Mouse (Mus musculus) stomach, postnatal 0 days (tissue): Measurements from ENCODE around the gene Dmkn. TPM values are rescaled to one million over a fixed set of nuclear protein-coding genes. Genes with fewer than 3 reads are reported as not detected.
A peak's percentile ranks its signal among the peaks of the same experiment; 100 is the strongest.

Experiments
- ATAC-seq: fragments of 200-750 bp; cut with Nextera tagmentation; 2 replicates; pipeline ENCODE4 v1.8.0; 2017; ENCODE audit not compliant: low FRiP score, low TSS enrichment
- DNase-seq: peaks from one replicate; pipeline ENCODE4 v3.0.0-alpha.2; 2016; ENCODE audit warnings: low spot score
- H3K27ac ChIP-seq: fragments of 300-500 bp; sonication (generic); replicated peaks from 2 replicates; pipeline ENCODE4 v1.5.1; 2014; ENCODE audit warnings: mild to moderate bottlenecking, control low read depth
- H3K27me3 ChIP-seq: fragments of 300-500 bp; sonication (generic); 2 replicates; pipeline ENCODE4 v1.6.1; 2014; ENCODE audit warnings: low read length; ENCODE audit not compliant: control insufficient read depth, insufficient read depth
- H3K36me3 ChIP-seq: fragments of 300-500 bp; sonication (generic); 2 replicates; pipeline ENCODE4 v1.6.1; 2014; ENCODE audit warnings: low read length, mixed read lengths; ENCODE audit not compliant: control insufficient read depth, insufficient read depth
- H3K4me1 ChIP-seq: fragments of 300-500 bp; sonication (generic); replicated peaks from 2 replicates; pipeline ENCODE4 v1.6.1; 2014; ENCODE audit warnings: antibody characterized with exemption; ENCODE audit not compliant: control insufficient read depth, insufficient read depth
- H3K4me2 ChIP-seq: fragments of 300-500 bp; sonication (generic); replicated peaks from 2 replicates; pipeline ENCODE4 v1.6.1; 2014; ENCODE audit warnings: low read depth, mild to moderate bottlenecking, control low read depth, moderate library complexity
- H3K4me3 ChIP-seq: fragments of 300-500 bp; sonication (generic); 2 replicates; pipeline ENCODE4 v1.5.1; 2014; ENCODE audit warnings: low read depth, low read length, control low read depth
- H3K9ac ChIP-seq: fragments of 300-500 bp; sonication (generic); 2 replicates; pipeline ENCODE4 v1.6.1; 2014; ENCODE audit warnings: mild to moderate bottlenecking, low read length, control low read depth, mixed read lengths
- H3K9me3 ChIP-seq: fragments of 300-500 bp; sonication (generic); 2 replicates; pipeline ENCODE4 v1.6.1; 2016; ENCODE audit warnings: low read length; ENCODE audit not compliant: control insufficient read depth
- CTCF ChIP-seq: IDR thresholded peaks from 2 replicates; pipeline ENCODE4 v1.5.1; 2016; ENCODE audit warnings: antibody characterized with exemption, low read depth, mild to moderate bottlenecking, moderate library complexity
- EP300 ChIP-seq: optimal IDR thresholded peaks from 2 replicates; pipeline ENCODE3; 2016; ENCODE audit warnings: antibody characterized with exemption
- WGBS: fragments of 180-500 bp; shearing (Covaris S2); extraction: QIAGEN DNeasy Blood & Tissue Kit; methylation state at CpG from one replicate; pipeline ENCODE4 v1.1.7; 2014; 5-methylcytosine and 5-hydroxymethylcytosine counted together
- polyA plus RNA-seq: library from polyadenylated mRNA; unstranded; fragments of >200 nt; fragmentation: Nextera tagmentation; extraction: Ambion mirVana; gene quantifications from 2 replicates; pipeline ENCODE4 v1.2.1, GENCODE M21; 2015

The Dmkn gene
- polyA plus RNA-seq, 1 experiment from 2014 or later, result 1,959 TPM

GRCm38 (mm10) chr7:30744022-30744598 lies 19.4 kb upstream of the Dmkn start:
- H3K36me3 ChIP-seq, result no peaks in the 10 kb centered on the region
- H3K9ac ChIP-seq, result no peak overlapping the region
- 29% methylated on average over 4 of the region's 4 CpGs for WGBS
- H3K4me1 ChIP-seq, result 0 out of 2 replicates have a peak, but pooled peaks cover 2% of the 10 kb centered on the region
- TF ChIP-seq EP300, result no peak
- TF ChIP-seq CTCF, result peak; percentile 14; the same call in 1 of the 2 replicates
- H3K27me3 ChIP-seq, result no peaks in the 10 kb centered on the region
- H3K9me3 ChIP-seq, result no peaks in the 10 kb centered on the region
- H3K27ac ChIP-seq, result no peak overlapping the region
- ATAC-seq (no peak), DNase-seq (peak; percentile 41)
- H3K4me2 ChIP-seq, result no peak overlapping the region
- no peak overlapping the region for H3K4me3 ChIP-seq

- no peak overlapping the region for H3K4me3 ChIP-seq
- WGBS, result 70% methylated on average over 7 of the region's 7 CpGs
- 0 out of 2 replicates have a peak, but pooled peaks cover 2% of the 10 kb centered on the region for H3K4me1 ChIP-seq
- no peaks in the 10 kb centered on the region for H3K36me3 ChIP-seq
- TF ChIP-seq CTCF (peak; percentile 35), EP300 (no peak)
- H3K27me3 ChIP-seq, result no peaks in the 10 kb centered on the region
- no peak for ATAC-seq
- no peak overlapping the region for H3K4me2 ChIP-seq
- 0 out of 2 replicates have a peak overlapping the region, but pooled peaks have one; percentile 14 for H3K27ac ChIP-seq
- no peaks in the 10 kb centered on the region for H3K9me3 ChIP-seq
- peak; percentile 36 for DNase-seq
- no peak overlapping the region for H3K9ac ChIP-seq
Observed at GRCm38 (mm10) chr7:30747525-30748204, 15.9 kb upstream of the Dmkn start.

DNA sequence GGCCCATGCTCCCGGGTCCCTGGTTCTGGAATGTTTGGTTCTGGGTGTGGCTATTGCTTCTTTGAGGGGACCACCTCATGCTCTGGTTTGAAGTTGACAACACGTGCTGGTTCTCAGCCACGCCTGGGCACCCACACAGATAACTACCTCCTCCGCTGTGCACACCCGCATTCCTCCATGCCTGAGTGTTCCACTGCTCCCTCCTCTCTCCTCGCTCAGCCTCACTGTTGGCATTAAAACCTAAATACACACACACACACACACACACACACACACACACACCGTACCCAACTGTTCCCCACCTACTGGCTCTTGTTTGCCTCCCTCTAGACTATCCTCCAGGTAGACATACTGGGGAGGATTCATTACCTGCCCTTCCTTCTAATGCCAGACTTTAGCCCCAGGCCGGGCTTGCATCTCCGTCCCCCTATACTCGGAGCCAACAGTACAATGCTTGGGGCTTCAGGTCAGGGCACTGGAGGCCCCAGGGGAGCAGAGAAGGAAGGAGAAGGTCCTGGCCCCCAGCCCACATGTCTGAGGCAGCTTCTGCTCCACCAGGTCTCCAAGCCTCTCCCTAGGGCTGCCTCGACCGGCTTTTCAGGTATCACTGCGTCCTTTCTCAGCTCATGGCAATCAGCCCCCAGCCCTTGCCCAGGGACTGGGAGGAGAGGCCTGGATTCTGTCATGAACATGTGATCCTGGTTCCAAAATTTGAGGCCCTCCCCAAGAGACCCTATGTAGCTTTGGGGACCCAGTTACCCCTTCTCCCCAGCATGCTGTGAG lies 13.5 kb upstream of the Dmkn start:
- H3K4me3 ChIP-seq, result no peak overlapping the region
- H3K27me3 ChIP-seq, result no peaks in the 10 kb centered on the region
- no peaks in the 10 kb centered on the region for H3K36me3 ChIP-seq
- peak overlapping the region; percentile 83 for H3K27ac ChIP-seq
- ATAC-seq, result peak; percentile 70
- H3K4me1 ChIP-seq, result no peaks in the 10 kb centered on the region
- H3K4me2 ChIP-seq, result no peak overlapping the region
- TF ChIP-seq CTCF, result no peak
- TF ChIP-seq EP300, result no peak
- no peaks in the 10 kb centered on the region for H3K9me3 ChIP-seq
- DNase-seq, result peak; percentile 70
- H3K9ac ChIP-seq, result no peak overlapping the region
- 58% methylated on average over 13 of the region's 13 CpGs for WGBS

GRCm38 (mm10) chr7:30751086-30751669 lies 12.4 kb upstream of the Dmkn start, which contains the start of gene Sbsn:
Sbsn (plus strand) TSS chr7:30751471.
- WGBS, result 37% methylated on average over 5 of the region's 5 CpGs
- no peaks in the 10 kb centered on the region for H3K36me3 ChIP-seq
- DNase-seq (no peak), ATAC-seq (peak; percentile 19; the same call in 1 of the 2 replicates)
- H3K4me2 ChIP-seq, result no peak within 1 kb of the TSS; the same call in 1 of the 2 replicates
- H3K27ac ChIP-seq, result peak within 1 kb of the TSS; percentile 83
- no peaks in the 10 kb centered on the region for H3K4me1 ChIP-seq
- no peak for TF ChIP-seq CTCF
- TF ChIP-seq EP300, result no peak
- H3K27me3 ChIP-seq, result no peaks in the 10 kb centered on the region
- no peak within 1 kb of the TSS for H3K9ac ChIP-seq
- H3K4me3 ChIP-seq, result no peak within 1 kb of the TSS
- H3K9me3 ChIP-seq, result no peaks in the 10 kb centered on the region

DNA sequence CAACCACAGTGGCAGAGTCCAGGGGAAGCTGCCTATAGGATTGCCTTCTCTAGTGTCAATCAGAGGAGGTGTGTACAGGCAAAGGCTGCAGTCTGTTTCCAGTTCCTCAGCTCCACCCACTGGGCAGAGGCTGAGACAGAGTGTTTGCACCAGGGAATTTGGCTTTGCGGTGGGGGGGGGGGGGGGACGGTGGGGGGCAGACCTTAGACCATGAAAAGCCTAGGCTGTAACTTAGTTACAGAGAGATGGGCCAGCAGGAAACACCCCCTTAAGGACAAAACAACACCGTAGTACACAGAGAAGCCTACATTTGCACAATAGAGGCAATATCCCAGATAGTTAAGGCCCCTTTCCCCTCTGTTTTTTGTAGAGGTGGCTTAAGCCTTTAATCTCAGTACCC lies 6.6 kb upstream of the Dmkn start:
- DNase-seq (no peak), ATAC-seq (no peak)
- TF ChIP-seq CTCF (no peak), EP300 (no peak)
- no peak overlapping the region for H3K9ac ChIP-seq
- H3K27me3 ChIP-seq, result no peaks in the 10 kb centered on the region
- no peak overlapping the region for H3K4me3 ChIP-seq
- no peak overlapping the region for H3K27ac ChIP-seq
- no peak overlapping the region for H3K4me2 ChIP-seq
- H3K4me1 ChIP-seq, result no peaks in the 10 kb centered on the region; the same call in 1 of the 2 replicates
- no peaks in the 10 kb centered on the region for H3K36me3 ChIP-seq
- 59% methylated on average over 3 of the region's 3 CpGs for WGBS
- no peaks in the 10 kb centered on the region for H3K9me3 ChIP-seq
